Mouse (Mus musculus): Measurements from ENCODE around the gene Phldb3. TPM values are rescaled to one million over a fixed set of nuclear protein-coding genes. Genes with fewer than 3 reads are reported as not detected.

Gene Phldb3
- polyA plus RNA-seq, 1 experiment = 4.1 TPM

GRCm38 (mm10) chr7:24628685-24629610, 18.4 kb downstream of the Phldb3 start:
- no peak for TF ChIP-seq USF1 (IDR thresholded peaks at IDR 0.05; ENCODE audit: low read depth)
- TF ChIP-seq MYOD1 (IDR thresholded peaks at IDR 0.05; ENCODE audit: control insufficient read depth, insufficient read length, low read depth) = no peak
- no peak for TF ChIP-seq CTCF (IDR thresholded peaks at IDR 0.05; ENCODE audit: control insufficient read depth, insufficient read depth, insufficient read length)
- no peak for TF ChIP-seq FOSL1 (IDR thresholded peaks at IDR 0.05; ENCODE audit: insufficient read depth, low read length, poor library complexity, severe bottlenecking)
- no peak for TF ChIP-seq MAX (IDR thresholded peaks at IDR 0.05)
- TF ChIP-seq MYOG (IDR thresholded peaks at IDR 0.05; ENCODE audit: control insufficient read depth, extremely low read depth, insufficient read length) = no peak
- no peak for TF ChIP-seq CEBPB (IDR thresholded peaks at IDR 0.05; ENCODE audit: low read depth)
- no peaks in the 10 kb centered on the region for H3K27me3 ChIP-seq (ENCODE audit: control insufficient read depth, insufficient read depth, insufficient read length)
- H3ac ChIP-seq (ENCODE audit: control insufficient read depth, insufficient read length, low read depth) = no peak overlapping the region
- no peaks in the 10 kb centered on the region for H3K79me2 ChIP-seq (ENCODE audit: control insufficient read depth, insufficient read depth)
- no peak overlapping the region for H3K4me3 ChIP-seq (ENCODE audit: insufficient read depth, poor library complexity, severe bottlenecking)
- no peaks in the 10 kb centered on the region for H3K79me3 ChIP-seq (ENCODE audit: low read depth)
- no peaks in the 10 kb centered on the region for H3K36me3 ChIP-seq (ENCODE audit: control insufficient read depth, insufficient read depth)

DNA sequence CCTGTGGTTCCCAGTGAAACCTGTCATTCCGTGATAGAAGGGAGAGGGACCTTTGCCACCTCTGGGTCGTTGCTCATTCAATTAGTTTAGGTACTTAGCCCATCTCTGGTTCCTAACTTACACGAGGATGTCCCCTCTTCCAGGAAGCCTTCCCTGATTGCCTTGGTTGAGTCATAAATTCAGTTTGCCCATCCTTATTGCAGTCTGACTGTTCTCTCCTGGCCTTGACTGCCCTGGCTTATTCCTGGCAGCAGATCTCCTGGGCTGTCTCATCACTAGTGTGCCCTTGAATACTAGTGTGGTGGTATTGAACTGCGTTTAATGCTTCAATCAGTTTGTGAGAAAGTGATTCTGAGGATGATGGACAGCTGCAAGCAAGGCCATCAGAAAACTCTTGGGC, 19.1 kb downstream of the Phldb3 start:
- Histone ChIP-seq H3K4me3 (ENCODE audit: insufficient read depth, poor library complexity, severe bottlenecking) (no peak overlapping the region), H3K79me3 (ENCODE audit: low read depth) (no peaks in the 10 kb centered on the region), H3K27me3 (ENCODE audit: control insufficient read depth, insufficient read depth, insufficient read length) (no peaks in the 10 kb centered on the region), H3K79me2 (ENCODE audit: control insufficient read depth, insufficient read depth) (no peaks in the 10 kb centered on the region), H3ac (ENCODE audit: control insufficient read depth, insufficient read length, low read depth) (no peak overlapping the region), H3K36me3 (ENCODE audit: control insufficient read depth, insufficient read depth) (no peaks in the 10 kb centered on the region)
- TF ChIP-seq MAX (IDR thresholded peaks at IDR 0.05) (no peak), MYOD1 (IDR thresholded peaks at IDR 0.05; ENCODE audit: control insufficient read depth, insufficient read length, low read depth) (no peak), CEBPB (IDR thresholded peaks at IDR 0.05; ENCODE audit: low read depth) (no peak), MYOG (IDR thresholded peaks at IDR 0.05; ENCODE audit: control insufficient read depth, extremely low read depth, insufficient read length) (no peak), USF1 (IDR thresholded peaks at IDR 0.05; ENCODE audit: low read depth) (no peak), CTCF (IDR thresholded peaks at IDR 0.05; ENCODE audit: control insufficient read depth, insufficient read depth, insufficient read length) (no peak), FOSL1 (IDR thresholded peaks at IDR 0.05; ENCODE audit: insufficient read depth, low read length, poor library complexity, severe bottlenecking) (no peak)

- Histone ChIP-seq H3K27me3 (ENCODE audit: control insufficient read depth, insufficient read depth, insufficient read length) (no peaks in the 10 kb centered on the region), H3ac (ENCODE audit: control insufficient read depth, insufficient read length, low read depth) (no peak overlapping the region), H3K4me3 (ENCODE audit: insufficient read depth, poor library complexity, severe bottlenecking) (no peak overlapping the region), H3K79me2 (ENCODE audit: control insufficient read depth, insufficient read depth) (no peaks in the 10 kb centered on the region), H3K36me3 (ENCODE audit: control insufficient read depth, insufficient read depth) (no peaks in the 10 kb centered on the region), H3K79me3 (ENCODE audit: low read depth) (no peaks in the 10 kb centered on the region)
- TF ChIP-seq MYOD1 (IDR thresholded peaks at IDR 0.05; ENCODE audit: control insufficient read depth, insufficient read length, low read depth) = no peak
- no peak for TF ChIP-seq USF1 (IDR thresholded peaks at IDR 0.05; ENCODE audit: low read depth)
- no peak for TF ChIP-seq MAX (IDR thresholded peaks at IDR 0.05)
- TF ChIP-seq MYOG (IDR thresholded peaks at IDR 0.05; ENCODE audit: control insufficient read depth, extremely low read depth, insufficient read length) = no peak
- no peak for TF ChIP-seq CEBPB (IDR thresholded peaks at IDR 0.05; ENCODE audit: low read depth)
- no peak for TF ChIP-seq CTCF (IDR thresholded peaks at IDR 0.05; ENCODE audit: control insufficient read depth, insufficient read depth, insufficient read length)
- TF ChIP-seq FOSL1 (IDR thresholded peaks at IDR 0.05; ENCODE audit: insufficient read depth, low read length, poor library complexity, severe bottlenecking) = no peak
These were observed 19.7 kb downstream of the Phldb3 start for GRCm38 (mm10) chr7:24630116-24630880.

- Histone ChIP-seq H3K27me3 (ENCODE audit: control insufficient read depth, insufficient read depth, insufficient read length) (peaks cover 34% of the 10 kb centered on the region), H3ac (ENCODE audit: control insufficient read depth, insufficient read length, low read depth) (no peak within 1 kb of the TSS), H3K4me3 (ENCODE audit: insufficient read depth, poor library complexity, severe bottlenecking) (no peak within 1 kb of the TSS), H3K79me2 (ENCODE audit: control insufficient read depth, insufficient read depth) (no peaks in the 10 kb centered on the region), H3K36me3 (ENCODE audit: control insufficient read depth, insufficient read depth) (no peaks in the 10 kb centered on the region), H3K79me3 (ENCODE audit: low read depth) (no peaks in the 10 kb centered on the region)
- TF ChIP-seq FOSL1 (IDR thresholded peaks at IDR 0.05; ENCODE audit: insufficient read depth, low read length, poor library complexity, severe bottlenecking) = no peak
- TF ChIP-seq MYOD1 (IDR thresholded peaks at IDR 0.05; ENCODE audit: control insufficient read depth, insufficient read length, low read depth) = no peak
- TF ChIP-seq USF1 (IDR thresholded peaks at IDR 0.05; ENCODE audit: low read depth) = no peak
- no peak for TF ChIP-seq MAX (IDR thresholded peaks at IDR 0.05)
- TF ChIP-seq CEBPB (IDR thresholded peaks at IDR 0.05; ENCODE audit: low read depth) = no peak
- TF ChIP-seq MYOG (IDR thresholded peaks at IDR 0.05; ENCODE audit: control insufficient read depth, extremely low read depth, insufficient read length) = no peak
- no peak for TF ChIP-seq CTCF (IDR thresholded peaks at IDR 0.05; ENCODE audit: control insufficient read depth, insufficient read depth, insufficient read length)
These were observed 25.7 kb downstream of the Phldb3 start, which contains the start of gene Lypd3 for GRCm38 (mm10) chr7:24636264-24636663. Gene Lypd3 (plus strand): TSS chr7:24636550.

DNA sequence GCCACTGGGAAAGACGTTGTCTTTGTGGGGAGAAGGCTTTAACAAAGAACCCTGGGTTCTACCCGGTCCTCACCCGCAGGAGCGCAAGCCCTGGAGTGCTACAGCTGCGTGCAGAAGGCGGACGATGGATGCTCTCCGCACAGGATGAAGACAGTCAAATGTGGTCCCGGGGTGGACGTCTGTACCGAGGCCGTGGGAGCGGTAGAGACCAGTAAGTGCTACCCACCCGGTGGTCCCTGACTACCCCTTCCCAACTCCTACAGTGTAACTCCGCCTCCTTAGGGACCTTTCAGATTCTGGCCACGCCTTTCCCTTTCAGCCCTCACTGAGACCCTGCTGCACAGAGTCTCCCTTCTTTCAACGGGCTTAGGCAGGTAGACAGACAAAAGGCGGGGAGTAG, 26.5 kb downstream of the Phldb3 start:
- H3K79me2 ChIP-seq (ENCODE audit: control insufficient read depth, insufficient read depth) = no peaks in the 10 kb centered on the region
- H3K36me3 ChIP-seq (ENCODE audit: control insufficient read depth, insufficient read depth) = no peaks in the 10 kb centered on the region
- H3K4me3 ChIP-seq (ENCODE audit: insufficient read depth, poor library complexity, severe bottlenecking) = no peak overlapping the region
- TF ChIP-seq MAX (IDR thresholded peaks at IDR 0.05) (no peak), MYOG (IDR thresholded peaks at IDR 0.05; ENCODE audit: control insufficient read depth, extremely low read depth, insufficient read length) (no peak), MYOD1 (IDR thresholded peaks at IDR 0.05; ENCODE audit: control insufficient read depth, insufficient read length, low read depth) (no peak), USF1 (IDR thresholded peaks at IDR 0.05; ENCODE audit: low read depth) (no peak), FOSL1 (IDR thresholded peaks at IDR 0.05; ENCODE audit: insufficient read depth, low read length, poor library complexity, severe bottlenecking) (no peak)
- H3ac ChIP-seq (ENCODE audit: control insufficient read depth, insufficient read length, low read depth) = no peak overlapping the region
- H3K79me3 ChIP-seq (ENCODE audit: low read depth) = no peaks in the 10 kb centered on the region
- peaks cover 34% of the 10 kb centered on the region for H3K27me3 ChIP-seq (ENCODE audit: control insufficient read depth, insufficient read depth, insufficient read length)

Data from C2C12 (cell line).